Mouse (Mus musculus) gastrocnemius, postnatal 36 days (tissue): ENCODE data around the gene Pacs2. TPM values are rescaled to one million over a fixed set of nuclear protein-coding genes. Genes with fewer than 3 reads are reported as not detected.

ENCODE experiments used
- DNase-seq, 2 experiments: peaks; one replicate each; pipeline ENCODE4 v3.0.0; 2022
- intact Hi-C: fragments of 180-260 bp; cut with DNase I; formaldehyde crosslinking; loops from one replicate; pipeline ENCODE4 v1.15.1; 2025
- total RNA-seq, 2 experiments: library from RNA; stranded (reverse); gene quantifications; 2 replicates each; pipeline ENCODE4 v1.2.3; 2021

The Pacs2 gene
- total RNA-seq, 2 experiments from 2014 or later: 34.9 to 36.6 TPM

- intact Hi-C loops: no loop called here
- no peak for DNase-seq
Measured at GRCm38 (mm10) chr12:113036996-113037395, 22.7 kb downstream of the Pacs2 start.

- no peak for DNase-seq
- intact Hi-C loops: no loop called here
Measured at GRCm38 (mm10) chr12:113038414-113038813, 24.1 kb downstream of the Pacs2 start.

GRCm38 (mm10) chr12:113041481-113042439, 27.5 kb downstream of the Pacs2 start:
- DNase-seq: no peak
- intact Hi-C loops: loop anchor here (5.0 kb wide), 1 partner anchor 34 kb away; no protein-coding TSS in a partner anchor

GRCm38 (mm10) chr12:113042543-113042942, 28.2 kb downstream of the Pacs2 start:
- no peak for DNase-seq
- intact Hi-C loops: loop anchor here (5.0 kb wide), 1 partner anchor 35 kb away; no protein-coding TSS in a partner anchor

GRCm38 (mm10) chr12:113044916-113045677, 30.8 kb downstream of the Pacs2 start:
- DNase-seq: no peak
- intact Hi-C loops: loop anchor here (5.0 kb wide), 1 partner anchor 38 kb away; no protein-coding TSS in a partner anchor

GRCm38 (mm10) chr12:113046861-113047260, 32.6 kb downstream of the Pacs2 start:
- DNase-seq: no peak
- intact Hi-C loops: no loop called here

GRCm38 (mm10) chr12:113048103-113048502, 33.8 kb downstream of the Pacs2 start:
- no peak for DNase-seq
- intact Hi-C loops: no loop called here

- DNase-seq: no peak
- intact Hi-C loops: no loop called here
Measured at GRCm38 (mm10) chr12:113049836-113050235, 35.5 kb downstream of the Pacs2 start.

GRCm38 (mm10) chr12:113050671-113051070, 36.4 kb downstream of the Pacs2 start:
- no peak for DNase-seq
- intact Hi-C loops: no loop called here

- intact Hi-C loops: no loop called here
- DNase-seq: no peak
Measured at GRCm38 (mm10) chr12:113051628-113052403, 37.5 kb downstream of the Pacs2 start.

- intact Hi-C loops: no loop called here
- no peak for DNase-seq
Measured at GRCm38 (mm10) chr12:113056089-113056488, 41.8 kb downstream of the Pacs2 start.

GRCm38 (mm10) chr12:113060178-113060577, 45.9 kb downstream of the Pacs2 start:
- intact Hi-C loops: no loop called here
- no peak for DNase-seq

- no peak for DNase-seq
- intact Hi-C loops: no loop called here
Measured at GRCm38 (mm10) chr12:113061606-113062005, 47.3 kb downstream of the Pacs2 start.

- intact Hi-C loops: no loop called here
- no peak for DNase-seq
Measured at GRCm38 (mm10) chr12:113062201-113062600, 47.9 kb downstream of the Pacs2 start.

- DNase-seq: no peak
- intact Hi-C loops: no loop called here
Measured at GRCm38 (mm10) chr12:113063700-113064099, 49.4 kb downstream of the Pacs2 start.

- DNase-seq: no peak
- intact Hi-C loops: no loop called here
Measured at GRCm38 (mm10) chr12:113068002-113068401, 53.7 kb downstream of the Pacs2 start.

GRCm38 (mm10) chr12:113069389-113069788, 55.1 kb downstream of the Pacs2 start:
- intact Hi-C loops: no loop called here
- DNase-seq: no peak

GRCm38 (mm10) chr12:113071321-113071720, 57.0 kb downstream of the Pacs2 start:
- intact Hi-C loops: loop anchor here (10.0 kb wide), 1 partner anchor 67 kb away; the partner anchor contains the start of gene Brf1
- no peak for DNase-seq

- no peak for DNase-seq
- intact Hi-C loops: loop anchor here (10.0 kb wide), 1 partner anchor 67 kb away; the partner anchor contains the start of gene Brf1
Measured at GRCm38 (mm10) chr12:113071827-113072226, 57.5 kb downstream of the Pacs2 start.
